Mouse (Mus musculus): Measurements from ENCODE around the gene Tor3a.
"Not testable (repeated sequence)": the region's sequence is repeated elsewhere in the genome, so short reads cannot be mapped to it uniquely, and the experiment has no call there.

Tor3a gene

GRCm38 (mm10) chr1:156671921-156672320 lies 2.2 kb downstream of the Tor3a start:
- DNase-seq (ENCODE audit: low spot score in 2 of 2), result no peak

- no peak for DNase-seq (ENCODE audit: low spot score in 2 of 2)
Measured at GRCm38 (mm10) chr1:156669208-156669983, 4.8 kb downstream of the Tor3a start.

GRCm38 (mm10) chr1:156668602-156669001 lies 5.6 kb downstream of the Tor3a start:
- DNase-seq (ENCODE audit: low spot score in 2 of 2), result no peak

- DNase-seq (ENCODE audit: low spot score in 2 of 2), result peak; percentile 36 to 44
Measured at GRCm38 (mm10) chr1:156667141-156667926, 6.8 kb downstream of the Tor3a start.

GRCm38 (mm10) chr1:156665777-156666176 lies 8.4 kb downstream of the Tor3a start:
- DNase-seq (ENCODE audit: low spot score in 2 of 2), result no peak

- not testable (repeated sequence) for DNase-seq (ENCODE audit: low spot score in 2 of 2)
Measured at GRCm38 (mm10) chr1:156660660-156661236, 13.4 kb downstream of the Tor3a start.

- DNase-seq (ENCODE audit: low spot score in 2 of 2), result peak; percentile 28 to 34
Measured at GRCm38 (mm10) chr1:156659906-156660659, 14.1 kb downstream of the Tor3a start.

GRCm38 (mm10) chr1:156658676-156659075 lies 15.5 kb downstream of the Tor3a start:
- peak; percentile 46 to 54 for DNase-seq (ENCODE audit: low spot score in 2 of 2)

GRCm38 (mm10) chr1:156657523-156657922 lies 16.6 kb downstream of the Tor3a start:
- no peak for DNase-seq (ENCODE audit: low spot score in 2 of 2)

GRCm38 (mm10) chr1:156654735-156655530 lies 19.2 kb downstream of the Tor3a start:
- DNase-seq (ENCODE audit: low spot score in 2 of 2), result peak in 1 of 2 experiments; percentile 22

GRCm38 (mm10) chr1:156652189-156652822 lies 21.9 kb downstream of the Tor3a start:
- DNase-seq (ENCODE audit: low spot score in 2 of 2), result no peak

GRCm38 (mm10) chr1:156650631-156651030 lies 23.5 kb downstream of the Tor3a start:
- peak in 1 of 2 experiments; percentile 26 for DNase-seq (ENCODE audit: low spot score in 2 of 2)

GRCm38 (mm10) chr1:156648705-156649104 lies 25.5 kb downstream of the Tor3a start:
- DNase-seq (ENCODE audit: low spot score in 2 of 2), result no peak

GRCm38 (mm10) chr1:156645971-156646370 lies 28.2 kb downstream of the Tor3a start:
- DNase-seq (ENCODE audit: low spot score in 2 of 2), result no peak

GRCm38 (mm10) chr1:156644780-156645523 lies 29.2 kb downstream of the Tor3a start:
- no peak for DNase-seq (ENCODE audit: low spot score in 2 of 2)

GRCm38 (mm10) chr1:156644061-156644460 lies 30.1 kb downstream of the Tor3a start:
- DNase-seq (ENCODE audit: low spot score in 2 of 2), result no peak

GRCm38 (mm10) chr1:156642813-156643212 lies 31.3 kb downstream of the Tor3a start:
- DNase-seq (ENCODE audit: low spot score in 2 of 2), result no peak

- no peak for DNase-seq (ENCODE audit: low spot score in 2 of 2)
Measured at GRCm38 (mm10) chr1:156641808-156642207, 32.3 kb downstream of the Tor3a start.

GRCm38 (mm10) chr1:156640577-156640976 lies 33.6 kb downstream of the Tor3a start:
- no peak for DNase-seq (ENCODE audit: low spot score in 2 of 2)

GRCm38 (mm10) chr1:156639455-156639854 lies 34.7 kb downstream of the Tor3a start:
- DNase-seq (ENCODE audit: low spot score in 2 of 2), result no peak

All from heart, adult 9 months (tissue).